Mouse (Mus musculus): ENCODE measurements around the gene H2-DMa.
"Not testable (repeated sequence)": the region's sequence is repeated elsewhere in the genome, so short reads cannot be mapped to it uniquely, and the experiment has no call there.

H2-DMa gene

GRCm38 (mm10) chr17:34143461-34143860 lies 24.1 kb downstream of the H2-DMa start:
- intact Hi-C loops (cut with DNase I): no loop called here

GRCm38 (mm10) chr17:34144221-34144620 lies 24.9 kb downstream of the H2-DMa start:
- intact Hi-C loops (cut with DNase I): not testable (repeated sequence)

DNA sequence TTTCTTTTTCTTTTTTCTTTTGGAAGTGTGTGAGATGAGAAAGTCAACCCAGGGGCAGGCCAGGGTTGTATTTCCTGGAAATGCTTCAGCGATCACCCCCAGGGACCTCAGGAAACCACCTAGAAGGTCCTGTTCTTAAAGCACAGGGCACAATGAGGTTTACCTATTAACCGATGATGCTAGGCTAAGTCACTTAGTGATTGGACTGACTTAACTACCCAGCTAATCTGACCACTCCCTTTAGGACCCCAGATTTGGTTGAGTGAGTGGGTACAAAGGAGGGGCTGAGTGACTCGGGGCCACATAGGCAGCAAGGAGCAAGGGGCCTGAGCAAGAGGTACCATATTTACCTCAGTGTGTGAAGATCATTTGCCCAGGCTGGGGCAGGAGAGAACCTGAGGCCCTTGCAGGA lies 25.6 kb downstream of the H2-DMa start:
- intact Hi-C loops (cut with DNase I): no loop called here

DNA sequence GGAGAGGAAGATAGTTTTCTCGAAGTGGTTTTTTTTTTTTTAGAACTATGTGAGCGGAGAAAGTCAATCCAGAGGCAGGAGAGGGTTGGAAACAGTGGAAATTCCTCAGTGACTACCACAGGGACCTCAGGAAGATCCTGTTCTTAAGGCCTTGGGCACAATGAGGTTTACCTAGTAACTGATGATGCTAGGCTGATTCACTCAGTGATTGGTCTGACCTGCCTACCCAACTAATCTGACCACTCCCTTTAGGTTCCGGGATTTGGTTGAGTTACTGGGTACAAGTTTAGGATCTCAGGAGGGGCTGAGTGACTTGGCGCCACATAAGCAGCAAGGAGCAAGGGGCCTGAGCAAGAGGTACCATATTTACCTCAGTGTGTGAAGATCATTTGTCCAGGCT lies 33.6 kb downstream of the H2-DMa start, which contains the start of gene H2-DMb1:
H2-DMb1 (plus strand) TSS at position 150 of the 400 bp plus-strand sequence.
- intact Hi-C loops (cut with DNase I): no loop called here

DNA sequence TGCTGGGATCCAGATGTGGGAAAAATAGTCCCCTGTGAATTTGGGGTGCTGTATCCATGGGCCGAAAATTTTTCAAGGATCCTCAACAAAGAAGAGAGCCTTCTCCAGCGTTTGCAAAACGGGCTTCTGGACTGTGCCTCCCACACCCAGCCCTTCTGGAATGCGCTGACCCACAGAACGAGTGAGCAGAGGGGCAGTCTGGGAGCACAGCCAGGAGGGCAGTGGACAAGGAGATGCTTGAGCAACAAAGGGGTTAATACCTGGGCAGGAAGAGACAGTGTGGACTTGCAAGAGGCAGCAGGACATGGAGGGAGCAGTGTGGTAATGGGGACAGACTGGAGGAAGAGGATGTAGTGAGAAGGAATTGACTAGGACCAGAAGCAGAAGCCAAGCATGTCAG lies 36.2 kb downstream of the H2-DMa start:
- intact Hi-C loops (cut with DNase I): no loop called here

DNA sequence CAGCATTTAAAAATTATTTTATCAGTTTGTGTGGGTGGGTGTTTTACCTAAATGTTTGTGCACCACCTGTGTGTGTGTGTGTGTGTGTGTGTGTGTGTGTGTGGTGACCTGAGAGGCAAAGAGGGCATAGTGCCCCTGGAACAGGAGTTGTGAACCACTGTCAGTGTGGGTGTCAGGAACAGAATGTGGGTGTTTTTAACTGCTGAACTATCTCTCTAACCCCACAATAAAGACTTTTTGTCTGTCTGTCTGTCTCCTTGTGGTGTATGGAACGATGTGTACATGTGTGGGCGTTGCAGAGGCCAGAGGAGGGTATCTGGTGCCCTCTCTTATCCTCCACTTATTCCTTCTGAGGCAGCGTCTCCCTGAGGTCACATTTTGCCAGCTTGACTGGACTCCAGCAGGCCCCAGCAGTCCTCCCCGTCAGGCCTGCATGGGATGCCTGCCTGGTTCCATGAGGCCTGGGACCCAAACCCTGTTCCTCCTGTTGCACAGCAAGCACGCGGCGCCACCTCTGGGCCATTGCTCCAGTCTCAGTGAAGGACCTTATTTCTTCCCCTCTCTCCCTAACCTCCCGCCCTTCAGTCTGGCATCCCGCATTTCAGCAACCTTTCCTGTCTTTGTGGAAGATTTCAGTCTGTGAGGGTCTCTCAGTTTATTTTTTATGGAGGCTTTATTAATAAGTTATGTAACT lies 45.0 kb downstream of the H2-DMa start:
- intact Hi-C loops (cut with DNase I): no loop called here

DNA sequence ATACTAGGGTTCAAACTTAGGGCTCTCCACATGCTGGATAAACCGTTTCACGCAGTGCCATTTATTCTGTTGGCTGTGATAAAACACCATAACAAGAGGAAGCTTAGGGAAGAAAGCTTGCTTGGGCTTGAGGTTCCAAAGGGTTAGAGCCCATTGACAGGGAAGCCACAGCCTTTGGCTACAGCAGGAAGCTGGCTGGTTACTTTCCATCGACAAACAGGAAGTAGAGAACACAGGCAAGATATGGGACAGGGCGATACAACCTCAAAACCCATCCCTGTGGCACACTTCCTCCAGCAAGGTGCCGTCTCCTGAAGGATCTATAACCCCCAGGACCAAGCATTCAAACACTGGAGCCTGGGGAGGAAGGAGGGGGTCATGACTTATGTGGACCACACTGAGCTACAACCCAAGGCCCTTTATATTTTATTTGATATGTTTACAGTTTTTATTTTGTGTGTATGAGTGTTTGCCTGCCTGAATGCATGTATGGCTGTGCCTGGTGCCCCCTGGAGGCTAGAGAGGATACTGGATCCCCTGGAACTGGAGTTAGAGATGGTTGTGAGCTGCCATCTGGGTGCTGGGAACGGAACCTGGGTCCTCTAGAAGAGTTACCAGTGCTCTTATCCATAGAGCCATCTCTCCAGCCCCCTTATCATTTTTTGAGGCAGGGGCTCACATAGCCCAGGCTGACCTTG lies 45.8 kb downstream of the H2-DMa start:
- intact Hi-C loops (cut with DNase I): no loop called here

DNA sequence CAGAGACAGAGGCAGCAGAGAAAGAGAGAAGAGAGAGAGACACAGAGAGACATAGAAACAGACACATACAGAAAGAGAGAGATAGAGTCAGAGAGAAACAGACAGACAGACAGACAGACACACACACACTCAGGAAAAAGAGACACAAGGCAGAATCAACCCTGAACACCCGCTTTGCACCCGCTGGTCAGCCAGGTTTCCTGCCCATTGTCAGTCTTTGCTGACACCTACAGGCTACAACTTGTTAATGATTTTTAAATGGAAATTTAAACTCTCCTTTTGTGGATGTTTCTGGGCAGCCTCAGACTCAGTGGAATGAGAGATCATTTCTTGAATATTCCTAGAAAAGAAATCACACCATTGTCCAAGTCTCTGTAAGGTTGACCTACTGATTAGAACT lies 49.9 kb downstream of the H2-DMa start:
- intact Hi-C loops (cut with DNase I): loop anchor here (2.0 kb wide), 1 partner anchor 92 kb away; no protein-coding TSS in a partner anchor

DNA sequence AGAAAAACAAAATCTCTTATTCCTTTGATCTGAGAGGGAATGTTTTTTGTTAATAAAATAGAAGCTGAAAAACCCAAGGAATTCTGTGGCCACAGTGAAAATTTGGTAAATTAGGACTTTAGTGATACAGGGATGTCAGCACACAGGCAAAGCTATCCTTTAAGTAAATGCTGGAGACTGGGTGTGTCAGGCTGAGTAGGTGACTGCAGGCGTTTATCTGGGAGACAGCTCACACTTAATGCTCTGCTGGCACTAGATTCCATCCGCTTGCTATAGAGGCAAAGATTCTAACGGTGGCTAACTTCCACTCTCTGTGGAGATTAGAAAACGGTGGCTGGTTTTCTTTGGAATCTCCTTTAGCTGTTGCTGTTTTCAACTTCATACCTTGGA lies 51.1 kb downstream of the H2-DMa start:
- intact Hi-C loops (cut with DNase I): loop anchor here (1.0 to 5.0 kb wide), 4 partner anchors 28 to 65 kb away; no protein-coding TSS in a partner anchor

DNA sequence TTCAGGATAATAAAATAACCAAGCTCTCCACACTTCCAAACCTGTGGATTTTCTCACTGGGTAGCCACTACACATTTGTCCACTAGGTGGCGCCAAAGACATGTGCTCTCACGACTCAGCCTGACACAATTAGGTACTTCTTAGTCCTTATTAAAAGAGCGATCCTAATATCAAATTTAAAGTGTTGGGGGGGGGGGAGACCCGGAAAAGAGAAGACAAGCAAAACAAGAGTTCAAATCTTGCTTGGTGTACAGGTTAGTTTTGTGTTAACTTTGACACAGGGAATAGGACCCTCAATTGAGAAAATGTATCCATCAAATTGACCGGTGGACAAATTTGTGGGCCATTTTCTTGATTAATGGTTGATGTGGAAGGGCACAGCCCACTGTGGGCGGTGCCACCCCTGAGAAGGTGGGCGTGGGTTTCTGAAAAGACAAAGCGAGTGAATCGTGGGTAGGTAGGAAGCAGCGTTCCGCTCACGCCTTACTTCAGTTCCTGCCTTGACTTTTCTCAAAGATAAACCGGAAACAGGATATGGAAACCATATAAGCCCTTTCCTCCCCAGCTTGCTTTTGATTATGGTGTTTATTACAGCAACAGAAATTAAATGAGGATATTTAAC lies 51.6 kb downstream of the H2-DMa start:
- intact Hi-C loops (cut with DNase I): loop anchor here (1.0 to 5.0 kb wide), 4 partner anchors 28 to 64 kb away; no protein-coding TSS in a partner anchor

DNA sequence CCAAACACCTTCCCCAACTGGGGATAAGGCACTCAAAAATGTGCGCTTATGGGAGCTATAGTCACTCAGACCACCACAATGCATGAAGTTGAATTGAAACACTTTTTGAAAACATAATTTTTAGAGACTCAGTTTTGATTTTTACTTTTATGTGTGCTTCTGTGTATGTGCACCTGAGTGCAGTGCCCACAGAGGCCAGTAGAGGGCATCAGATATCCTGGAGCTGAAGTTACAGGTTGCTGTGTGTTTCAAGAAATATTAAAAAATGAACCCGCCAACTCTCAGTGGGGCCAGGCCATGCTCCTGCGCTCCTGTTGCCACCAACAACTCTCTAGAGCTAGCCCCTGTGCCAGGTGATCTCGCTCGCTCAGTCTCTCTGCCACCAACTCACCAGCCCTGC lies 53.2 kb downstream of the H2-DMa start:
- intact Hi-C loops (cut with DNase I): loop anchor here (5.0 kb wide), 1 partner anchor 45 kb away; no protein-coding TSS in a partner anchor

DNA sequence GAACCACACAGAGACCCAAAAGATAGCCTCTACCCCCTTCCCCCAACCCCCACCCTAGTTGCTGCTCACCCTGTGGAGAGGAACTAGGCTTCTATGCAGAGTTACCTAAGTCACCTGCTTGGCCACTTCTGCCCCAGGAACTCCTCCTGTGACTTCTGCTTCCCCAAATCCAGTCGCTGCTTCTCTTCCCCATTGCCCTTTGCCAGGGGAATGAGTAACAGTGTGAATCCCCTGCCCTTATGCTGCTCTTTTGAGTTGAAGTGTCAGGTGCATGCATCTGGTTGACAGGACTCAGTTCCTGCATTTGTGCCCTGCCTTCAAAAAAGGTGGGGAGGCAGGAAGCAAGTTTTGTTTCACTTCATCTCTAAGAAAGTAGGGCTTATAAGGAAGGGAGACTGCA lies 54.7 kb downstream of the H2-DMa start:
- intact Hi-C loops (cut with DNase I): loop anchor here (5.0 kb wide), 1 partner anchor 43 kb away; no protein-coding TSS in a partner anchor

- intact Hi-C loops (cut with DNase I): no loop called here
These were observed 57.8 kb downstream of the H2-DMa start for GRCm38 (mm10) chr17:34177179-34177578.

- intact Hi-C loops (cut with DNase I): no loop called here
These were observed 59.7 kb downstream of the H2-DMa start for GRCm38 (mm10) chr17:34179019-34179418.

DNA sequence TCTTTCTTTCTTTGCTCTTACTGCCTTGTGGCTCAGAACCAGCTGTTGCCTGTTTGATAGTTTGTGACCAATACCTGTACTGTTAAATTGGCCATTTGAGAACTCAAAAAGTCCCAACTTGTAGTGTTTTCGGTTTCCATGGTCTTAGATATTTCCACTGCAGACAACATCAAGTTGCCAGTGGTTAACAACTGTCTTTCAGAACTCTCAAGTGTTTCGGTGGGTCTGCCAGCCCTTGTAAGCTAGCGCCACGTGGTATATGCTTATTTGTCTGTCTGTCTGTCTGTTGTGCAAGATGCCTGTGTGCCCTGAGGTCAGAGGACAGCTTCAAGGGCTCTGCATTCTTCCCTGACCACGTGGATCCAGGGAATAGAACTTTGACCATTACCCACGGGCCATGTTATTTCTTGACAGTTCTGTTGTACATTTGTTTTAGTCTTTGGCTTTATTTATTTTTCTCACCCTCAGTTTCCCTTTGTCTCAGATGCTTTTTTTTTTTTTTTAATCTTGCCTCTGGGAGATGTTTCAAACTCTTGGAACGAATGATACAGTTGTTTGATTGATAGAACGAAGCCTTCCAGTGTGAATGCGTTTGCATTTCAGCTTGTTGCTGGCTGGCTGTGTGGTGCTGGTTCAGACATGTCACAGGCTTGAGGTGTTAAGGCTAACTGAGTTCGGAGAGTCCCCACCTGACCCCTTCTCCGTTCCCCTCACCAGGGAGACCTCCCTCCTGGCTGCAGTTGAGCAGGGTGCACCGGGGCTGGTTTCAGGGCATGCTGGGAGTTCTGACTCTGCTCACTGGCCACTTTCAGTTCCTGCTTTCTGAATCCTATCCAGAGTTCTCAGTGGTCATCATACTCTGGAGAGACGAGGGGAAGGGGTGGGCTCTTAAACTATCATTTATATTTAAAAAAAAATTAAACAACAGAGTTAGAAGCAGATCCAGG lies 60.8 kb downstream of the H2-DMa start:
- intact Hi-C loops (cut with DNase I): no loop called here

- intact Hi-C loops (cut with DNase I): no loop called here
These were observed 64.4 kb downstream of the H2-DMa start for GRCm38 (mm10) chr17:34183564-34184219.

- intact Hi-C loops (cut with DNase I): no loop called here
These were observed 66.2 kb downstream of the H2-DMa start for GRCm38 (mm10) chr17:34185526-34185925.

GRCm38 (mm10) chr17:34186885-34187260 lies 67.5 kb downstream of the H2-DMa start:
- intact Hi-C loops (cut with DNase I): no loop called here

DNA sequence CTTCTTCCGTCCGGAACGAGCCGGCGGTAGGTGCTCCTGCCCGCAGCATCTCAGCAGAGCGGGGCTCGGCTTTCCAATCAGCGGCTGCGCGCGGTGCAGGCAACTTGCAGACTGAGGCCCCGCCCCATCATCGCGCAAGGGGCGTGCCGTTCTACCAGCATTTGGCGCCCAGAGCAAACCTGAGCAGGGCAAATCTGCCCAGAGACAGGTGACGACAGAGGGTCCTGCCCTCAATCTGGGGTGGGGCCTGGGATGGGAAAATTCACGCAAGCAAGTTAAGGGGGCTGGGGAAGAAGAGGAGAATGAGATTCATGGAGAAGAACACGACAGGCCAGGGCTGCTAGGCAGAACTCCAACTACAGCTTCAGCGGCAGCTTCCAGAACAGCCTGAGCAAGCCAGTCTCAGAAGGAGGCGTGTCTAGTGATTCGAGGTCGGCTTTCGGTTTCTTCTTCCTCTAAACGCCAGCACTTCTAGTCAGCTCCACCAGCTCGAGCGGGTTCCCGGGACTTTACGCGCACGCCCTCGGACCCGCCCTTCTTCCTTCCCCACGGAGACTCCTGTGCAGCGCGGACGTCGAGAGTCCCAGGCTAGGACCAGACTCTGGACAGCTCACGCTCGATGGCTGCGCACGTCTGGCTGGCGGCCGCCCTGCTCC lies 68.0 kb downstream of the H2-DMa start, which contains the start of the genes Tap1 and Psmb9:
Tap1 (plus strand) TSS at position 293 of the 656 bp plus-strand sequence.
Psmb9 (minus strand) TSS at position 504 of the 656 bp plus-strand sequence.
- intact Hi-C loops (cut with DNase I): no loop called here

DNA sequence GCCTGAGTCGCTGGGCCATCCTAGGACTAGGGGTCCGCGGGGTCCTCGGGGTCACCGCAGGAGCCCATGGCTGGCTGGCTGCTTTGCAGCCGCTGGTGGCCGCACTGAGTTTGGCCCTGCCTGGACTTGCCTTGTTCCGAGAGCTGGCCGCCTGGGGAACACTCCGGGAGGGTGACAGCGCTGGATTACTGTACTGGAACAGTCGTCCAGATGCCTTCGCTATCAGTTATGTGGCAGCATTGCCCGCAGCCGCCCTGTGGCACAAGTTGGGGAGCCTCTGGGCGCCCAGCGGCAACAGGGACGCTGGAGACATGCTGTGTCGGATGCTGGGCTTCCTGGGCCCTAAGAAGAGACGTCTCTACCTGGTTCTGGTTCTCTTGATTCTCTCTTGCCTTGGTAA lies 68.7 kb downstream of the H2-DMa start:
- intact Hi-C loops (cut with DNase I): no loop called here
